Comparison of ENCODE assay signal across 8 mouse cellular contexts in the genomic region with DNA sequence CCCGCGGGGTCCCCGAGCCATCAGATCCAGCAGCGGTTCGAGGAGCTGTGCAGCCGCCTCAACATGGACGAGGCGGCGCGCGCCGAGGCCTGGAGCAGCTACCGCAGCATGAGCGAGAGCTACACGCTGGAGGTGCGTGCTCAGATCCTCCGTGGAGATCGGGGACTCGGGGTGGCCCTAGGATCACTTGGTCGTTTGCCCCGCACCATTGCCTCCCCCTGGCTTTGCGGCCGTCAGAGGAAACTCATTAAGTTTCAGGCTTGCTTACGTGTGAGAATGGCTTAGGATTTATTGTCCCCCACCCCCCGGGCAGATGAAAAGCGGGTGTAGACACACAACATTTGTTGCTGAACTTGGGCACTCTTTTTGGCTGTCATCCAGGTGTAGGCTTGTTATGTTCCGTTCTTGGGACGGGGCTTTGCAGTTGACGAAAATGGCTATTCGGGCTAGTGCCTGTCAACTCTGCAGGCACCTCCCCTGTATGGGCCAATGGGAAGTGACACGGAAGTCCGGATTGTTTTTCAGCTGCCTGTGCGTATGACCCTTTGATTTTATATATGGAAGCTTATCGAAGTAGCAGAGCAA. TPM values are rescaled to one million over a fixed set of nuclear protein-coding genes. Genes with fewer than 3 reads are reported as not detected.
A peak's percentile ranks its signal among the peaks of the same experiment; 100 is the strongest.
DNase-seq lines count a peak whose midpoint lies in the region; ATAC-seq and TF ChIP-seq lines count a peak whose summit lies in the region.

No protein-coding gene starts in this region.

- peak overlapping the region; percentile 91 for H3K4me3 ChIP-seq in ES-Bruce4 (ENCODE audit: low read depth, low read length)
- peak overlapping the region; percentile 82 for H3K4me3 ChIP-seq in forebrain, embryonic 14.5 days (ENCODE audit: low read depth, low read length)
- H3K4me3 ChIP-seq in liver, embryonic 15.5 days (replicated peaks), result peak overlapping the region; percentile 91
- peak overlapping the region; percentile 65 for H3K4me3 ChIP-seq in neural tube, embryonic 13.5 days

- H3K4me2 ChIP-seq in forebrain, embryonic 14.5 days (ENCODE audit: low read length), result peak overlapping the region; percentile 75
- peak overlapping the region; percentile 85 for H3K4me2 ChIP-seq in liver, embryonic 15.5 days
- peak overlapping the region; percentile 65 for H3K4me2 ChIP-seq in neural tube, embryonic 13.5 days

- H3K36me3 ChIP-seq in ES-Bruce4 (ENCODE audit: control insufficient read depth, insufficient read depth, low read length, poor library complexity, severe bottlenecking), result no peaks in the 10 kb centered on the region
- peaks cover 5% of the 10 kb centered on the region; the same call in 1 of the 2 replicates for H3K36me3 ChIP-seq in forebrain, embryonic 14.5 days (ENCODE audit: control insufficient read depth, insufficient read depth, low read length)
- peaks cover 2% of the 10 kb centered on the region; the same call in 1 of the 2 replicates for H3K36me3 ChIP-seq in liver, embryonic 15.5 days (replicated peaks)
- peaks cover 2% of the 10 kb centered on the region for H3K36me3 ChIP-seq in neural tube, embryonic 13.5 days

- no peaks in the 10 kb centered on the region for H3K9me3 ChIP-seq in ES-Bruce4 (replicated peaks; ENCODE audit: control insufficient read depth, insufficient read depth, low read length, poor library complexity, severe bottlenecking)
- H3K9me3 ChIP-seq in forebrain, embryonic 14.5 days (replicated peaks; ENCODE audit: control insufficient read depth, low read length), result no peaks in the 10 kb centered on the region
- H3K9me3 ChIP-seq in liver, embryonic 15.5 days (replicated peaks), result no peaks in the 10 kb centered on the region
- no peaks in the 10 kb centered on the region for H3K9me3 ChIP-seq in neural tube, embryonic 13.5 days

- intact Hi-C loops in heart, postnatal 10 days (cut with DNase I), result loop anchor here (5.0 kb wide), 1 partner anchor 62 kb away; no protein-coding TSS in a partner anchor

- ATAC-seq in cerebellum, adult (ENCODE audit: insufficient number of reproducible peaks, low FRiP score, low TSS enrichment), result peak; percentile 49; the same call in 1 of the 2 replicates
- ATAC-seq in forebrain, embryonic 14.5 days, result peak; percentile 87
- ATAC-seq in liver, embryonic 15.5 days (ENCODE audit: insufficient read depth), result peak; percentile 77
- peak; percentile 85 for ATAC-seq in neural tube, embryonic 13.5 days (ENCODE audit: low read depth)

- peak; percentile 79 for DNase-seq in forebrain, embryonic 14.5 days (ENCODE audit: low spot score)
- peak; percentile 90 for DNase-seq in heart, postnatal 10 days
- peak; percentile 74 to 83 for DNase-seq in kidney, postnatal 4 days
- peak; percentile 77 for DNase-seq in telencephalon, adult 2 months (ENCODE audit: low read depth, low spot score)

- no peak for TF ChIP-seq POLR2A in ES-Bruce4 (IDR thresholded peaks at IDR 0.05; ENCODE audit: insufficient read depth, low read length)

- peak overlapping the region; percentile 53 for H3K9ac ChIP-seq in ES-Bruce4 (ENCODE audit: low read depth, poor library complexity, severe bottlenecking)
- H3K9ac ChIP-seq in forebrain, embryonic 14.5 days (ENCODE audit: low read length), result peak overlapping the region; percentile 78
- H3K9ac ChIP-seq in liver, embryonic 15.5 days, result peak overlapping the region; percentile 84
- peak overlapping the region; percentile 74 for H3K9ac ChIP-seq in neural tube, embryonic 13.5 days

- no peaks in the 10 kb centered on the region for H3K27me3 ChIP-seq in ES-Bruce4 (ENCODE audit: control insufficient read depth, insufficient read depth, low read length, poor library complexity, severe bottlenecking)
- H3K27me3 ChIP-seq in forebrain, embryonic 14.5 days (replicated peaks; ENCODE audit: control insufficient read depth, insufficient read depth, low read length), result no peaks in the 10 kb centered on the region
- no peaks in the 10 kb centered on the region for H3K27me3 ChIP-seq in liver, embryonic 15.5 days
- H3K27me3 ChIP-seq in neural tube, embryonic 13.5 days, result no peaks in the 10 kb centered on the region

- H3K4me1 ChIP-seq in ES-Bruce4 (ENCODE audit: control insufficient read depth, insufficient read depth, low read length), result peaks cover 3% of the 10 kb centered on the region
- H3K4me1 ChIP-seq in forebrain, embryonic 14.5 days (ENCODE audit: control insufficient read depth, insufficient read depth, low read length), result peaks cover 8% of the 10 kb centered on the region
- H3K4me1 ChIP-seq in liver, embryonic 15.5 days (replicated peaks), result peaks cover 27% of the 10 kb centered on the region
- H3K4me1 ChIP-seq in neural tube, embryonic 13.5 days (replicated peaks), result peaks cover 23% of the 10 kb centered on the region

- no peak for TF ChIP-seq EP300 in ES-Bruce4 (IDR thresholded peaks at IDR 0.05; ENCODE audit: insufficient read depth, low read depth, low read length)

- TF ChIP-seq CTCF in ES-Bruce4 (IDR thresholded peaks at IDR 0.05; ENCODE audit: low read depth, low read length), result no peak

- no peak overlapping the region for H3K27ac ChIP-seq in ES-Bruce4 (ENCODE audit: insufficient read depth, low read length)
- H3K27ac ChIP-seq in forebrain, embryonic 14.5 days (ENCODE audit: low read depth, low read length), result peak overlapping the region; percentile 66
- peak overlapping the region; percentile 92 for H3K27ac ChIP-seq in liver, embryonic 15.5 days (replicated peaks)
- H3K27ac ChIP-seq in neural tube, embryonic 13.5 days (replicated peaks), result peak overlapping the region; percentile 87

- WGBS in forebrain, embryonic 14.5 days, result under 1% methylated on average over 34 of the region's 34 CpGs
- WGBS in liver, embryonic 15.5 days (ENCODE audit: insufficient replicate concordance), result under 1% methylated on average over 34 of the region's 34 CpGs
- WGBS in neural tube, embryonic 13.5 days, result under 1% methylated on average over 34 of the region's 34 CpGs

RNA-seq across cellular contexts. Expression of a gene that starts 0.5 kb away (rescaled TPM):
- 7.3 and 11.4 TPM in 2 replicates for polyA plus RNA-seq in ES-Bruce4 (2011; ENCODE audit: insufficient read depth, insufficient read length, low read depth, missing spikeins)
- polyA plus RNA-seq in forebrain, embryonic 14.5 days (2014; fragmentation: Nextera tagmentation; extraction: Ambion mirVana), result 14.6 and 18.9 TPM in 2 replicates
- total RNA-seq in heart, postnatal 10 days (2021), result 10 to 100 TPM; 20.0 to 20.7 TPM
- polyA plus RNA-seq in liver, embryonic 15.5 days (2015; fragmentation: Nextera tagmentation; extraction: Ambion mirVana), result 5.3 and 5.4 TPM in 2 replicates
- 17.8 and 19.0 TPM in 2 replicates for polyA plus RNA-seq in neural tube, embryonic 13.5 days (2015; fragmentation: Nextera tagmentation; extraction: Ambion mirVana)
